Mouse (Mus musculus): Measurements from ENCODE around the gene Traf4.
"Not testable (repeated sequence)": the region's sequence is repeated elsewhere in the genome, so short reads cannot be mapped to it uniquely, and the experiment has no call there.

Traf4 gene

DNA sequence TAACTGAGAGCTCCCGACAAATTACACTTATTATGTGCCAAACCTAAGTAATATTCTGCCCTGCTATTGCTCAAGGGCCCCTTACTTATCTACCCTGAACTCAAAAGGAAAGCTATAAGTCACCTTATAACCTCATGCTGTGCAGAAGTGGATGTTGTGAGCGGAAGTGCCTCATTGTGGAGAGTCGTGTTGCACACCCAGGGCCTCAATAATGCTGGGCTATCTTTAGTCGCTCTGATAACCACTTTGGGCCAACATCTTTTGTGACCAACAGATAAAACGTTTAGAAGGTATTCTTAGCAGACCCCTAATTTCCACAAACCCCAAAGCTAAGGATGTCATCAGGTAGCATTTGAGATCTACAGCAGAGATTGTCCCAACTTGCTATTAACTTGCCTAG, 24.7 kb downstream of the Traf4 start:
- no peak for DNase-seq (ENCODE audit: low spot score)

DNA sequence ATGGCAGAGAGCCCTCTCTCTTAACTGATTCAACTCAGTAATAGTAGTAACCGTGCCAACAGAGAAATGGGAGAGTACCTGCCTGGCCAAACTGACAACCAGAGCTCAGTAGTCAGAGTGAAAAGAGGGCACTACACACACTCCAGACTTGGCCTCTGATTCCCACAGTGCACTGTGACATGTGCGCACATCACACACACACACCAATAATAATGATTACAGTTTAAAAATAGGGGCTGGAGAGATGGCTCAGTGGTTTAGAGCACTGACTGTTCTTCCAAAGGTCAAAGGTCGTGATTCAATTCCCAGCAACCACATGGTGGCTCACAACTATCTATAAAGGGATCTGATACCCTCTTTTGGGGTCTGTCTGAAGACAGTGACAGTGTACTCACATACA, 27.4 kb downstream of the Traf4 start:
- no peak for DNase-seq (ENCODE audit: low spot score)

DNA sequence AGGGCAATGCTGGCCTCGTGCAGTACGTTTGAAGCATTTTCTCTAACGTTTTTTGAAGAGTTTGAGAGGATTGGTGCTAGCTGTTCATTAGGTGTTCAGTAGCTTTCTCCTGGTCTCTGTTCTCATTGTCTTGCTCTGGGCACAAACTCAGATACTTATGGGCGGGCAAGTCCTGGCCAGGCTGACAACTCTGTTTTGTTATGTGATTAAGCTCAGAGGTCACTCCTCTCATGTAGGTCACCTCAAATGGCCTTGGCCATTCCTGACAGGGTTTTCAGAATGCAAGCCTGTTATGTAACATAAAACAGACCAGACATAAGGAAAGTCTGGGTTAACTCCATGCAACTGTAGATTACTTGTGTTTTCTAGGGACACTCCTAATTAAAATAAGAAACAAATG, 27.8 kb downstream of the Traf4 start:
- DNase-seq (ENCODE audit: low spot score): no peak

DNA sequence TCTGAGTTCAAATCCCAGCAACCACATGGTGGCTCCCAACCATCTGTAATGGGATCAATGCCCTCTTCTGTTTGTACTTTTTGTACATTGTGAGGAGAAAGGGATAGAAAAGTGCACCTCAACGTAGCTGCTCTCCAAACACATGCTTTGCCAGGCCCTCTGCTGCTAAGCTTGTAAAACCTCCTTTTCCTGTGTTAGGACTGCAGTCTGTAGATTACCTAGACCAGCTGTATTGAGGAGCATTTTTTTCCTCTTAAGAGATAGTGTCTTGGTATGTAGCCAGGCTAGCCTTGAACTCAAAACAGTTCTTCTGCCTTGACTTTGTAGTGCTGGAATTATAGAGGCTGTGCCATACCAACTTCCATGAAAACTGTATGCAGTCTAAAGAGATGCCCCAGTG, 29.3 kb downstream of the Traf4 start:
- DNase-seq (ENCODE audit: low spot score): no peak

DNA sequence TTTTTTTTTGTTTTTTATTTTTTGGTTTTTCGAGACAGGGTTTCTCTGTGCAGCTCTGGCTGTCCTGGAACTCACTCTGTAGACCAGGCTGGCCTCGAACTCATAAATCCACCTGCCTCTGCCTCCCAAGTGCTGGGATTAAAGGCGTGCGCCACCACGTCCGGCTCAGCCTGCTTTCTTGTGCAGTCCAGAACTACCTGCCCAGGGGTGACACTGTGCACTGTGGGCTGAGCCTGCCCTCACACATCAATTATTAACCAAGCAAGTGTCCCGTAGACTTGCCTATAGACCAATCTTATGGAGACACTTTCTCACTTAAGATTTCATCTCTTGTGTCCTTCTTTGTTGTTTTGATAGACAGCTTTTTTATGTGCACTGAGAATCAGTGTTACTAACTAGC, 30.1 kb downstream of the Traf4 start:
- DNase-seq (ENCODE audit: low spot score): not testable (repeated sequence)

DNA sequence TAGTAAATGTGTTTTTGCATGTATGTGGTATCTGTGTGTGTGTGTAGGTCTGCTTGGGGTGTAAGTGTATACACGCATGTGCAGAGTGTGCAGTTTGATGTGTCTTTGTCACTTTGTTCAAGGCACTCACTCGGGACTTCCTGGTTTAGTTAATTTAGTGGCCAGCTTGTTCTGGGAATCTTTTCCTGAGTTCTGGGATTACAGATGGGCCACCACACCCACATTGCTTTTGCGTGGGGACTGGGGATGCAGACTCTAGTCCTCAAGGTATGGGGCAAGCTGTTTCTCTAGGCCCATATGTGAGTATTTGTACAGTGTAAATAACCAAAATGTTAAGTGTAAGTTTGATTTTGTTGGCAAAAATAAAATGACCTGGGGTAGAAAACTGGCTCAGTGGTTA, 31.0 kb downstream of the Traf4 start:
- no peak for DNase-seq (ENCODE audit: low spot score)

DNA sequence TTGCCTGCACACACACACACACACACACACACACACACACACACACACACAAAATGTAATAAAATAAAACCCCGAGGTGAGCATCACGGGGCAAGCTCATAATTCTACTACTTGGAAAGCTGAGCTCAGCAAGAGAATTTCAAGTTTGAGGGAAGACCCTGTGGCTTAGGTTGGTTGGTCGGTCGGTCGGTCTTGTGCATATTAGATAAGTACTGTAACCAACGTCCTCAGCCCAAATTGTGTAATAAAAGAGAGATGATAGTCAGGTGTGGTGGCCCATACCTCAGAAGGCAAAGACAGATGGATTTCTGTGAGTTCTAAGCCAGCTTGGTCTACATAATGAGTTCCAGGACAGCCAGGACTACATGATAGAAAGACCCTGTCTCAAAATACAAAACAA, 31.5 kb downstream of the Traf4 start:
- no peak for DNase-seq (ENCODE audit: low spot score)

DNA sequence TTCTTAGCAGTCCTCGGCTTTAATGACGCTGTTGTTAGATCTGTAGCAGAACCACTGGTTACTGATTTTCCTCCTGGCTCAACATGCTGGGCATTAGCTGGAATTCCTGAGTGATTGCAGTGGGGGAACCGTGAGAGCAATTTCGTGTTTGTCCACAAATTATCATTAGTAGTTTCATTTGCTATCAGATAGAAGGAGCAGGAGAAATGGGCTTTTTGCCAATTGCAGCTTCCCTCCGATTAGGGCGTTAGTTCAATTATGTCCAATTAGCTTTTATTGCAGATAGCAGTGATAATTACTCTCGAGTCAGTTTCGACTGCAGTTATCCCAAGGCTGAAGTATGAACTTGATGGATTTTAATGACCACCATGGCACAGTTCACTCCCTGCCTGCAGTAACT, 35.9 kb downstream of the Traf4 start:
- peak; percentile 34 for DNase-seq (ENCODE audit: low spot score)

DNA sequence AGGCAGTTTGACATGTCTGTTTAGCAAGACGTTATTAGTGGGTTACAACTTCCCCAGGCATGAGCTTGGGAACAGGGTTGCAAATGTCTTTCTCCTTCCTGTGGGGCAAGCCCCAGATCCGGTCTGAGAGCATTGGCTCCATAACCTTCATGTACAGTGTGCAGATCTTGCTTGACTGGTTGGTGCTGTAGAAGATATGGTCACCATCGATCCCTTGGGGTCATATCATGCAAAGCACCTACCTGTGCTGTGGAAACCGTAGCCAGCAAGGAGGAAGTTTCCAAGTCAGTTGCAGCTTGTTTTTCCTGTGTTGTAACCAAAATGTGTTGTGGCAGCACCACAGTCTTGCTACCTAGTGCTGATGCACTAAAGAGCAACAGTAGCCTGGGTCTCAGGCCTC, 38.6 kb downstream of the Traf4 start:
- no peak for DNase-seq (ENCODE audit: low spot score)

DNA sequence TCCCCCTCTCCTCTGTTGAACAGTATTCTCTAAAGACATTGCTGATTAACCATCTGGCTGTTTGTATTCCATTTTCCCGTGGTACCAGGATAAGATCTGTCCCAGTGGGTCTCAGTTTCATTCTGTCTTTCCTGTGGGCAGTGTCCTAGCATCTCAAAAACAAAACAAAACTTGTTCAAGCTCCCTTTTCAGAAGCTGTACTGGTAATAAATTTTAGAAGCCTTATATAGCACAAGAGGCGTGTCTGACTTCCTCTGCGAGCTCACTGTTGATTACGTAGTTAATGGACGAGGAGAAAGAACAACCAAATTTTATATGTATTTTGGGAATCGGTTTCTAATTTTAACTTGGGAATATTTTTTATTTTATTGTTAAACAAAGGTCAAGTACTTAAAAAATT, 39.7 kb downstream of the Traf4 start:
- DNase-seq (ENCODE audit: low spot score): no peak

DNA sequence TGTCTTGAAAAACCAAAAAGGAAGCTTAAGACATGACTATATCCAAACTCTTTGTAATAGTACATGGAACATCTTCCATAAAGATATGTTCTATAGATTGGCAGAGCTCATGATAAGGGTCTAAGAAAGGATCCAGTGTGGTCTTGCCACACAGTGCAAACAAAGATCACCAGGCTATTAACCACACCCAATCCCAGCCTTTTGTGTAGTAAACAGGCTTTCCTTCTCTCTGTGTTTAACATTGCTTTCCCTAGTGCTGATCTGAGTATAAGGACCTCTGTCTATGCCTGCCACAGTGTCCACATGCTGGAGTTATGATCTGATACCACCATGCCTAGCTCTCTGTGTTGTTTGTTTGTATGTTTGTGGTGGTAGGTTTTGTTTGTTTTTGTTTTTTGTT, 41.6 kb downstream of the Traf4 start:
- no peak for DNase-seq (ENCODE audit: low spot score)

DNA sequence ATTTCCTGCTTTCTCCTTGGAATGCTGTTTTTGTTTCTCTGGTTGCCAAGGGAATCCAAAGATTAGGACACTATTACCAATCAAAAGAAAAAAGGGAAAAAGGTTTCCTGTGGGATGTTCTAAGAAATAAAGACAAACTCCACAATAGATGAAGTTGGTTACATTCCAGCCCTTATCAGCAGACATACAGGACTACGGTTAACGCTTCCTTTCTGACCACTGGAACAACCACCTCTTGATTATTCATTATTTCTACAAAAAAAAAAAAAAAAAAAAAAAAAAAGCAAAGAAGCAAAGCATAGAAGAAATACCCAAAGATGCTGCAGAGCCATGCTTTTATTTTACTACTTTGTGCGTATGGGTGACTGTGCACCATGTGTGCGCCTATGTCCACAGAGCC, 42.6 kb downstream of the Traf4 start:
- DNase-seq (ENCODE audit: low spot score): no peak

DNA sequence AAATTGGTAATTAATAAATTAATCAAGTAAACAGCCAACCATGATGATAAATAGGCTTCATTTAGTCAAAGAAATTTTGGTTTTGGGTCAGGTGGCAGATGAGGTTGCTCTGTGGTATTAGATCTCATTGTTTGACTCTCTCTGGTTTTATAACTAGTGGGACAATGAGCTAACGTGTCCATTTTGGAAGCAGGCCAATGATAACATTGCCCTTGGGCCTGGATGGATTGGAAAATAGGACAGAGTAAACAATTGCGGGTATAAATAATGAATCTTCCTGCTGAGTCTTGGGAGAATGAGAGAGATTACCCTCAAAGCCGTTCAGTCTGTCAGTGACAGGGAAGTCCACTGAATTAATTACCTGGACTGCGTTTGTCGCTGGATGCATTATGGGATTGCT, 44.2 kb downstream of the Traf4 start:
- DNase-seq (ENCODE audit: low spot score): peak; percentile 71

DNA sequence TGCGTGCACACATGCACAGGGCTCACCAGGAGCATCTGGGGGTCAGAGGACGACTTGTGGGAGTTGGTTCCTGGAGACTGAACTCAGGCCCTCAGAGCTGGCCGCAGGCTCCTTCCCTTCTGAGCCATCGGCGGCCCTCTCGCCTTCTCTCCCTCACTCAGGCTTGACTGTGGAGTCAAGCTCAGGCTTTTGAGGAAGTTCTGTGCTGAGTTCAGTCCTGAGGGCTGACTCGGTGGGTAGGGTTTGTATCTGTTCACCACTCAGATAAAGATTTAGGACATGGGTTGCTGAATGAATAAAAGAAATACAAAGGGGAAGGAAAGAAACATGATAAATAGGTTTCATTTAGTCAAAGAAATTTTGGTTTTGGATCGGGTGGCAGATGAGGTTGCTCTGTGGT, 45.5 kb downstream of the Traf4 start:
- DNase-seq (ENCODE audit: low spot score): no peak

DNA sequence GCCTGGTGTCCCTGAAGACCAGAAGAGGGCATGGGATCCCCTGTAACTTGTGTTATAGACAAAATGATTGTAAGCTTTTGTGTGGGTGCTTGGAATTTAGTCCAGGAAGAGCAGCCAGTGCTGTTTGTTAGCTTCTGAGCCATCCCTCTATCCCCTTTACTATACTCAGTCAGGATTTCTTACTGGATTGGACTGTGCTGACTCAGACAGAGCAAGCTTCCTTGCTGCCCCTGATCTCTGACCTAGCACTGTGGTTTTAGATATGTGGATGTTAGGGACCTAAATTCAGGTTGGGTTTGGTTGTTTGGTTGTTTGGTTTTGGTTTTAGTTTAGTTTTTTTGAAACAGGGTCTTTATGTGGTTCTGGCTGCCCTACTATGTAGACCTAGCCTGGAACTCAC, 46.9 kb downstream of the Traf4 start:
- DNase-seq (ENCODE audit: low spot score): no peak

DNA sequence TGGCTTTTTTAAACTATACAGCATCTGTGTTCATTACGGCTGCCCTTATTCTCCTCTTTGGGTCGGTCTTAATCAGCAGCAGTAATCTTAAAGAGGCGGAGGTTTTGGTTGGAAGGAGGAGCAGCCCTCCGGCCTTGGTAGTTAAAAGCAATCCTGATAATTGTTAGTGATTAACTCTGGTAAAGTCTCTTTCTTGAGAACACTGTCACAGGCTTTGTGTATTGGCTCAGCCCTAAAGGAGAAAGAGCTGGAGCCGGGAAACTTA, 49.3 kb downstream of the Traf4 start:
- DNase-seq (ENCODE audit: low spot score): peak; percentile 27

DNA sequence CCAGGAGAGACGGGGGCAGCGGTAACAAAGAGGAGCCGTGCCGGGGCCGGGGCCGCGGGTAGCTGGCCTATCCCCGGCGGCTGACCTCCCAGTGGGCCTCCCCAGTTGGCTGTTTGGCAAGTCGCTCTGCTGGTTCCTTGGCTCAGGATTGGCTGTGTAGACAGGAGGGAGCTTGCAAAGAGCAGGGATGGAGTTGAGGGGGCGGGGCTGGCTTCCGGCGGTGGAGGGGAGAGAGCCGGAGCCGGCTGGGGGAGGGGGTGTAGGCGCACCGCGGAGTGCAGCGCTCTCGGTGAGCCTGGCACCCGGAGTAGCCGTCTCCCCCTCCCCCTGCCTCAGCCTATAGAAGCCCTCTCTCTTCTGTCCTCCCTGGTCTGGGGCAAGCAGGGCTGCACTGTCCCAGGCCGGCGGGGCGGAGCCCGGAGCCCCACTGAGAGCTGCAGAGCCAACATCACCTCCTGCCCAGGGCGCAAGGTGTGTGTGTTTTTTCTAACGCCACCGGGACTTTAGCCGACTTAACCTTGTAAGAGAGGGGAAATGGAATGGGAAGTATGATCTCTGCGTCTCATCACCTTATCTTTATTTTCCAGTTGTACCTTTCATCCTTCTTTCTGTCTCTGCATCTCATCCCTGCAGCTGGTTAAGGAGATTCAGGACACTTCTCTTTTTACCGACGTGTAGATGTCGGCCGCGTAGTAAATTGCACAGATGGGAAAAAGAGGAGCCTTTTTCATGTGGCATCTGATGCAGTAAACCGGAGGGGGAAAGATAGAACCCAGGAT, 49.8 kb downstream of the Traf4 start:
- DNase-seq (ENCODE audit: low spot score): peak; percentile 96

DNA sequence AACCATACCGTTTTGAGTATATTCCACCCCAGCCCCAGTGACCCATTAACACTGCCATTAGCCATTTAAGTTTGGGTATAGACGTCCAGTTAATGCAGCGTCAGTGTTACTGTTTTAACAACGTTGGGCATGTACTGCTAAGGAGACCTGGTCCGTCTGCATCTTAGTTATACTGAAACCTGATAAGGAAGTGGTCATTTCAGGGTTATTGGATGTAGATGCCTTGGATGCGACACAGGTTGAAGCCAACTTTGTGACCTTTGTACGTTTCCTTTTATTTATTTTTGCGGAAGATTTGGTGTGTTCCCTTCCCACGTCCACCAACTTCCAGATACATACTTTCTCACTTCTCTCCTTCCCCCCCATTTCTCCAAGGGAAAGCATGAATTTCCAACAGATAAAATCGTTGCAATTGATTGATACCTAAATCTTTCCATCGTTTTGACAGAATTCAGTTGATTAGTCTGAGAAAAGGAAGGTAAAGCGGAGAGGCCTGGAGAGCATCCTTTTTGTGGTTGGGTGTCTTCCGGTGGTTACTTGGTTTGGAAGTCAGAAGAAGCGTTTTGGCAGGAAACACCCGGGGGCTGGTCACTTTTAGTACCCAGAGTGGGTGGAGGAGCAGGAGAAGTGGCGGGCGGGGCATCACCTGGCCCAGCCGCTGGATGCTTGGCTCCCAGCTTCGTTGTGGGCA, 50.6 kb downstream of the Traf4 start:
- DNase-seq (ENCODE audit: low spot score): no peak

DNA sequence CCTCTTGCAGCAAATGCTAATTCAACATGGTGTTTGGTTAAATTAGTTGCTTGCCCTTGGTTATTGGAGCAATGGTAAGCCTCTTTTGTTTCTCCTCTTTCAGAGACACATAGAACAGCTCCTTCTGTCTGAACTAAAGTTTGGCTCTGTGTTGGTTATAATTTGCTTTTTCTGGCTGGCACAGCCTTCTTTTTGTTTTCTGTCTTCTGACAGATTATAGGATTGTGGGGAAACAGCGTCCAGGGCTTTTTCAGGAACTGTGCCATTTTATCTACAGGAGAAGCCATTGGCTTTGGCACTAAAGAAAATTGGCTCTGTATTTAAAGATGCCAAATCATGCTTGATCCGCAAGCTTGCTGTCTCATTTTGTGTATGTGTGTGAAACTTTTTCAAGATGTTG, 51.8 kb downstream of the Traf4 start:
- DNase-seq (ENCODE audit: low spot score): no peak
